Mouse (Mus musculus): ENCODE data around the gene Cend1. TPM values are rescaled to one million over a fixed set of nuclear protein-coding genes. Genes with fewer than 3 reads are reported as not detected.

Gene Cend1
- polyA plus RNA-seq, 2 experiments = not detected

GRCm38 (mm10) chr7:141476226-141476980, 47.1 kb upstream of the Cend1 start:
- WGBS (ENCODE audit: insufficient replicate concordance) = under 1% methylated on average over 17 of the region's 17 CpGs
- Histone ChIP-seq H3K4me2 (ENCODE audit: low read depth) (peak overlapping the region; percentile 95), H3K27ac (peak overlapping the region; percentile 60), H3K4me1 (replicated peaks; ENCODE audit: control insufficient read depth in 2 of 2, insufficient read depth in 2 of 2, low read length in 1 of 2) (peaks cover 36 to 43% of the 10 kb centered on the region in 2 experiments), H3K36me3 (replicated peaks; ENCODE audit: control insufficient read depth, insufficient read depth, low read depth) (peaks cover 9% of the 10 kb centered on the region), H3K27me3 (ENCODE audit: control insufficient read depth, insufficient read depth, low read length) (peaks cover 5% of the 10 kb centered on the region), H3K4me3 (ENCODE audit: insufficient read depth in 1 of 2, low read depth in 2 of 2, low read length in 2 of 2) (peak overlapping the region; percentile 65 to 88), H3K9ac (replicated peaks) (peak overlapping the region; percentile 82), H3K9me3 (ENCODE audit: control insufficient read depth, low read length) (no peaks in the 10 kb centered on the region)
- TF ChIP-seq EP300 (IDR thresholded peaks at IDR 0.05; ENCODE audit: low read depth) (peak; percentile 30; the same call in 1 of the 2 replicates), CTCF (IDR thresholded peaks at IDR 0.05; ENCODE audit: low read depth) (peak; percentile 53)
- DNase-seq (ENCODE audit: low read depth in 3 of 3, low spot score in 3 of 3) = peak in 1 of 3 experiments; percentile 45
- ATAC-seq (ENCODE audit: insufficient read depth) = peak; percentile 32

- no peak for DNase-seq (ENCODE audit: low read depth in 3 of 3, low spot score in 3 of 3)
- TF ChIP-seq EP300 (IDR thresholded peaks at IDR 0.05; ENCODE audit: low read depth) = no peak
- no peak for TF ChIP-seq CTCF (IDR thresholded peaks at IDR 0.05; ENCODE audit: low read depth)
- Histone ChIP-seq H3K27ac (peak overlapping the region; percentile 55), H3K9me3 (ENCODE audit: control insufficient read depth, low read length) (no peaks in the 10 kb centered on the region), H3K4me1 (replicated peaks; ENCODE audit: control insufficient read depth in 2 of 2, insufficient read depth in 2 of 2, low read length in 1 of 2) (peaks cover 32 to 38% of the 10 kb centered on the region in 2 experiments), H3K36me3 (replicated peaks; ENCODE audit: control insufficient read depth, insufficient read depth, low read depth) (peaks cover 9% of the 10 kb centered on the region), H3K4me3 (ENCODE audit: insufficient read depth in 1 of 2, low read depth in 2 of 2, low read length in 2 of 2) (peak overlapping the region; percentile 65 to 88), H3K27me3 (ENCODE audit: control insufficient read depth, insufficient read depth, low read length) (no peaks in the 10 kb centered on the region), H3K9ac (replicated peaks) (peak overlapping the region; percentile 82), H3K4me2 (ENCODE audit: low read depth) (peak overlapping the region; percentile 95)
- ATAC-seq (ENCODE audit: insufficient read depth) = no peak
- WGBS (ENCODE audit: insufficient replicate concordance) = under 1% methylated on average over 12 of the region's 12 CpGs
Observed at GRCm38 (mm10) chr7:141475805-141476158, 46.5 kb upstream of the Cend1 start.

GRCm38 (mm10) chr7:141475011-141475804, 45.9 kb upstream of the Cend1 start, which contains the start of the genes Polr2l and Tspan4:
TSS of gene Polr2l (minus strand) at chr7:141475132.
TSS of gene Tspan4 (plus strand) at chr7:141475240.
- Histone ChIP-seq H3K9ac (replicated peaks) (peak within 1 kb of the TSS; percentile 82), H3K4me3 (ENCODE audit: insufficient read depth in 1 of 2, low read depth in 2 of 2, low read length in 2 of 2) (peak within 1 kb of the TSS; percentile 65 to 88), H3K9me3 (ENCODE audit: control insufficient read depth, low read length) (no peaks in the 10 kb centered on the region), H3K4me1 (replicated peaks; ENCODE audit: control insufficient read depth in 2 of 2, insufficient read depth in 2 of 2, low read length in 1 of 2) (peaks cover 32 to 38% of the 10 kb centered on the region in 2 experiments), H3K27ac (peak within 1 kb of the TSS; percentile 62), H3K27me3 (ENCODE audit: control insufficient read depth, insufficient read depth, low read length) (no peaks in the 10 kb centered on the region), H3K4me2 (ENCODE audit: low read depth) (peak within 1 kb of the TSS; percentile 95), H3K36me3 (replicated peaks; ENCODE audit: control insufficient read depth, insufficient read depth, low read depth) (peaks cover 9% of the 10 kb centered on the region)
- TF ChIP-seq EP300 (IDR thresholded peaks at IDR 0.05; ENCODE audit: low read depth) (peak; percentile 50; the same call in 1 of the 2 replicates), CTCF (IDR thresholded peaks at IDR 0.05; ENCODE audit: low read depth) (peak; percentile 46)
- peak; percentile 69 to 76 (median 71) for DNase-seq (ENCODE audit: low read depth in 3 of 3, low spot score in 3 of 3)
- ATAC-seq (ENCODE audit: insufficient read depth) = peak; percentile 81
- under 1% methylated on average over 87 of the region's 87 CpGs for WGBS (ENCODE audit: insufficient replicate concordance)

GRCm38 (mm10) chr7:141474160-141474559, 44.9 kb upstream of the Cend1 start:
- ATAC-seq (ENCODE audit: insufficient read depth) (no peak), DNase-seq (ENCODE audit: low read depth in 3 of 3, low spot score in 3 of 3) (no peak)
- Histone ChIP-seq H3K36me3 (replicated peaks; ENCODE audit: control insufficient read depth, insufficient read depth, low read depth) (peaks cover 9% of the 10 kb centered on the region), H3K9me3 (ENCODE audit: control insufficient read depth, low read length) (no peaks in the 10 kb centered on the region), H3K27ac (no peak overlapping the region; the same call in 1 of the 2 replicates), H3K9ac (replicated peaks) (peak overlapping the region; percentile 82), H3K27me3 (ENCODE audit: control insufficient read depth, insufficient read depth, low read length) (no peaks in the 10 kb centered on the region), H3K4me1 (replicated peaks; ENCODE audit: control insufficient read depth in 2 of 2, insufficient read depth in 2 of 2, low read length in 1 of 2) (peaks cover 32 to 41% of the 10 kb centered on the region in 2 experiments), H3K4me2 (ENCODE audit: low read depth) (peak overlapping the region; percentile 95), H3K4me3 (ENCODE audit: insufficient read depth in 1 of 2, low read depth in 2 of 2, low read length in 2 of 2) (peak overlapping the region; percentile 65 to 88)
- WGBS (ENCODE audit: insufficient replicate concordance) = 5% methylated on average over 5 of the region's 5 CpGs
- TF ChIP-seq EP300 (IDR thresholded peaks at IDR 0.05; ENCODE audit: low read depth) (no peak), CTCF (IDR thresholded peaks at IDR 0.05; ENCODE audit: low read depth) (no peak)
